Mouse (Mus musculus): ENCODE results near the gene Coq8b.
A peak's percentile ranks its signal among the peaks of the same experiment; 100 is the strongest.

Coq8b gene

DNA sequence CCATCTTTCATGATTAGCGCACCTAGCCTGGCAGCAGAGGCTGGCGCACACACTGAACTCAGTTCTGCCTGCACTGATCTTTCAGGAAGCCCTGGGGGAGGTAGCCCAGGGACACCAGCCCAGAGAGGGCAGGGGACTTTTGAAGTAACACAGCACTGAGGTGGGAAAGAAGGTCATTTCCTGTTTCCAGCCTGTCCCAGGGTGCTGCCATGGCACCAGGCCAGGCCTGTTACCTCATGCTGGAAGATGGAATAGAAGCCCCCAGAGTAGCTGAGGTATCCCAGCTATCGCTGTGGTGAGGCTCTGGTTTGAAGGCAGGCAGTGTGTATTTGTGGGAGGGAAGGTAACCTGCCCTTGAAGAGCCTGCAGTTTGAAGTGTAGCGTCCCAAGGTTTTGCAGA, 42.1 kb downstream of the Coq8b start:
- no peak for DNase-seq

DNA sequence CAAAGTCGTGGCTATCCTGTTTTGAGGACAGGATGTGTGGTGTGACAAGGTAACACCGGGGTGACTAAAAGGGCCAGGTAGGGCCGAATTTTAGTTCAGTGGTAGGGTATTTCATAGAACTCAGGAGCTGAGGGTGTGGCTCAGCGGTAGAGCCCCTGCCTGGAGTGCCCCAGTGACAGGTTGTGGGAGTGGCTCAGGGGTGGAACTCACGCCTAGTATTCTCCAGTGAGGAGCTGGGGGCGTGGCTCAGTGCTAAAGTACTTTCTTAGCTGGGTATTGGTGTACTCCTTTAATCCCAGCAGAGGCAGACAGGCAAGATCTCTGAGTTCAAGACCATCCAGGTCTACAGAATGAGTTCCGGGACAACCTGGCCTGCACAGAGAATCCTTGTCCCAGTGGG, 43.2 kb downstream of the Coq8b start:
- no peak for DNase-seq

GRCm38 (mm10) chr7:27277191-27277590, 44.4 kb downstream of the Coq8b start:
- DNase-seq: no peak

DNA sequence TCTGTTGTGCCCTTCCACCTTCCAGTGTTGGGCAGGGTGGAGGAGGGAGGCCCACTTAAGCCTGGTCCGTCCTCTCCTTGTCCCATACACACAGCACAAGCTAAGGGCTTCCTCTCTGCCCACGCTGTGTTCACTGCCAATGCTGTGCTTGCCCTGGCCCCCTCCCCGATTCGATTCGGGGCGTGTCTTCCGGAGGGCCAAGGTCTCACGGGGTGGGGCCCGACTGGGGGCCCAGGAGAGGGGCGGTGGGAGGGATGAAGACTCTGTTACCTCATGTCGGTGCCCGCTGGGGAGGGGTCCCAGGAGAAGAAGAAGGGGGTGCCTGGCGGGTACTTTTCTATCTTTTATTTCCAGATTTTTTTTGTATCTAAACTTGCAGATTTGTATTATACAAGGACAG, 48.9 kb downstream of the Coq8b start:
- DNase-seq: no peak

DNA sequence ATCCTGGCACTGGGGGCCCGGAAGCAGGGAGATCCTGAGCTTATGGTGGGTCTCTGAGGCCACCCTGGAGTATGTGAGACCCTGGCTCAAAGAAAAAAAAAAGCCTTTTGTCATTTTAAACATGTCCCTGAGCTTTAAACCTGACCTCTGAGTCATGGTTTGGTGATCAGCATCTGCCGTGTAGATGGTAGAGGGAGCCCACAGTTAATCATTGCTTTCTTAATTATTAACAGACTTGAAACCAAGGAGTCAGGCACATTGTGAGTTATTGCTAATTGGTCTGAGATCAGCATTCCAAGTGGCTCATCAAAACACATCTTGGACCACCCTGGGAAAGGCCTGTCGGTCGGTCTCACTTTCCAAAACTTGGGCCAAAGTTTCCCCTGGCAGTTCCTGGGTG, 49.4 kb downstream of the Coq8b start:
- peak; percentile 61 for DNase-seq

DNA sequence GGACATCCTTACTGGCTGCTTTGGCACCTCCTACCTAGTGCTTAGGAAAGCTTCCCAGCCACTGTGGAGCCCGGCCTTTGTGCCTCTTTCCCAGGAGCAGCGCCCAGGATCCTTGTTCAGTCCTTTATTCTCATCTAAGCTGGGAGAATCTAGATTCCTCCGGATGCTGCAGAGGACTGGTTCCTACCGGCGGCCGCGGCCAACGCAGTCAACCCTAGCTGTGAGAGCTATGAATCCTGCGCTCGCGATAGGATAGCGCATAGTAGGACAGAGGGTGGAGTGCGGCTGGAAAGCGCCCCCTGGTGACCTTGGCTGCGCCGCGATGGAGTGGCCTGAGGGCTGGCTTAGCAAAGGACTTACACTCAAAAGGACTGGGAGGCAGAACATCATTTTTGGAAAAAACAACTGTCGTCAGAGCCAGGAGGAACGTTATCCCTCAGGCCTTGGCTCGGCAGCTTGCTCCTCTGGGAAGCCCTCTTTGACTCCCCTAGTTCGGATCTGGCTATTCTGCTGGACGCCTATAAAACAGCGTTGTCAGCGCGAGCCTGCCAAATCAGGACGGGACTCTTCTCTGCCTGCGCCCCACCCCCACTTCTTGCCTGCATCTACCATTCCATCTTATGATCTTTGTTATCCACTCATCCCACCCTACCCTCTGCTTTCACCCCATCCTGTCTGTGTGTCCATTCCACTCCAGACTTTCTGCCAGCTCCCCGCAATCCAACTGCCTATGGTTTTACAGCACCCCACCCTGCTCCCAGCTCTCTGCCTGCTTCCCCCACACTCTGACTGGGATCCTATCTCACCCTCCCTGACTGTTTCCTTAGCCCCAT, 52.3 kb downstream of the Coq8b start:
- DNase-seq: peak; percentile 15

- peak; percentile 80 for DNase-seq
Measured at GRCm38 (mm10) chr7:27285698-27286066, 52.9 kb downstream of the Coq8b start.

- DNase-seq: no peak
Measured at GRCm38 (mm10) chr7:27288732-27289131, 55.9 kb downstream of the Coq8b start.

DNA sequence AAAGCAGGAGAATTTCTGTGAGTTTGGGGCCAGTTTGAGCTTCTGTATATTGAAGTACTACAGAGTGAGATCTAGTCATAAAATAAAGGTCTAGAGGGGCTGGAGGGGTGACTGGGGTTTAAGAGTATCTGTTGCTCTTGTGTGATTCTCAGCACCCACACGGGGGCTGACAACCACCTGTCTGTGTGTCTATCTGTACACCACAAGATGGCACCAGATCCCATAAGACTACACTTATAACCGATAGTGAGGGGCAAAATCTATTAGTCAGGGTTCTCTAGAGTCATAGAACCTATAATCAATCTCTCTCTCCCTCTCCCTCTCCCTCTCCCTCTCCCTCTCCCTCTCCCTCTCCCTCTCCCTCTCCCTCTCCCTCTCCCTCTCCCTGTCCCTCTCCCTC, 57.7 kb downstream of the Coq8b start:
- no peak for DNase-seq

DNA sequence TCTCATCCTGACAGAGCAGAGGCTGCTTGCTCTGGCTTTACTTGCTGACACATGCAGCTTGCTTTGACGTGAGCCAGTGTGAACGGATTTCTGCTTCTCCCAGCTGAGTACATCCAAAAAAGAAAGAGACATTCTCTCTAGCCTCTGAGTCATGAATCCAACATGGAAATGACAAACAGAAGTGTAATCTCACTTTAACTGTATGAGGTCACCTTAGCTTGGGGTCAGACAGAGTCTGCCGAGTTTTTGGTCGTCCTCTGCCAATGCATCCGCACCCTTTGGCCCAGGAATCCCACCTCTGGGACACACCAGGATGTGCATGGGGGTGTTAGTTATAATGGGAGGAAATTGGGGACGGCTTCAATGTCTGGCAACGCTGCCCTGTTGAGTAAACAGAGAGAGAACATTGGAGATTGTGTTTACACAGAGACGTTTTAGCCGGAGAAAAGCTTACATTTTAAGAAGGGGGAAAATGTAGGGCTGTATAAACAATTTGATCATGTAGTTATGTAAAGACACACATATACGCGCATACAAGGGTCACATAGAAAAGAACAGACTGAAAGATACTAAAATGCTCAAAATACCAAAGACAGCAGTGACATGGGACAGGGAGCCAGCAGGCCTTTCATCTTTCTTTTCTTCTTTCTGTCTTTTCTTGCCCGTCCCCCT, 59.1 kb downstream of the Coq8b start:
- DNase-seq: peak; percentile 45

- no peak for DNase-seq
Measured at GRCm38 (mm10) chr7:27295956-27296355, 63.1 kb downstream of the Coq8b start.

DNA sequence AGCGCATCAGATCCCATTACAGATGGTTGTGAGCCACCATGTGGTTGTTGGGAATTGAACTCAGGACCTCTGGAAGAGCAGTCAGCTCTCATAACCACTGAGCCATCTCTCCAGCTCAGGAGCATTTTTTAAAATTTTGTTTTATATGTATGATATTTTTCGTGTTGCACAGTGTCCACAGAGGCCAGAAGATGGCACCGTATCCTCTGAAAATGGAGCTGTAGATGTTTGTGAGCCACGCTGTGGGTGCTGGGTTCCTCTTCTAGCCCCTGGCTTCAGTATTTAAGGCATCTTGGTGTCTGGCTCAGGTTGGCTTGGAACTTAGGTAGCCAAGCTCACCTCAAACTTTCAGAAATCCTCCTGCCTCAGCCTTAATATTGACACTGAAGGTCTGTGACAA, 63.7 kb downstream of the Coq8b start:
- no peak for DNase-seq

- DNase-seq: no peak
Measured at GRCm38 (mm10) chr7:27298033-27298610, 65.3 kb downstream of the Coq8b start.

- DNase-seq: no peak
Measured at GRCm38 (mm10) chr7:27298816-27299215, 66.0 kb downstream of the Coq8b start.

GRCm38 (mm10) chr7:27300351-27300750, 67.5 kb downstream of the Coq8b start:
- no peak for DNase-seq

DNA sequence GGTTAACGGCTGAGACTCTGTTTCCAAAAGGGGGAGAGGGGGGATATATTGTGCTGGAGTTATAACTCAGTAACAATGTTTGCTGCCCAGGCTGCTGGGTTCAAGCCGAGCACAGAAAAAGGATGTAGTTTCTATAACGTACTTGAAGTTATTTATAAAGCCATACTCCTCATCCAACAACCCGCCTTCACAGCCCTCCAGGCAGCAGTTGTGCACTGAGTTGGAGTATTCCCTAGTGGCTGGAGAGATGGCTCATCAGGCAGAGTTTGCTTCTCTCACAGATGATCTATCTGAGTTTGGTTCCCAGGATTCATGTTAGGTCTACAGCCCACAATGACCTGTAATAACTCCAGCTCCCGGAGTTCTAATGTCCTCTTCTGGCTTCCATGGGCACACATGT, 68.0 kb downstream of the Coq8b start:
- DNase-seq: no peak

DNA sequence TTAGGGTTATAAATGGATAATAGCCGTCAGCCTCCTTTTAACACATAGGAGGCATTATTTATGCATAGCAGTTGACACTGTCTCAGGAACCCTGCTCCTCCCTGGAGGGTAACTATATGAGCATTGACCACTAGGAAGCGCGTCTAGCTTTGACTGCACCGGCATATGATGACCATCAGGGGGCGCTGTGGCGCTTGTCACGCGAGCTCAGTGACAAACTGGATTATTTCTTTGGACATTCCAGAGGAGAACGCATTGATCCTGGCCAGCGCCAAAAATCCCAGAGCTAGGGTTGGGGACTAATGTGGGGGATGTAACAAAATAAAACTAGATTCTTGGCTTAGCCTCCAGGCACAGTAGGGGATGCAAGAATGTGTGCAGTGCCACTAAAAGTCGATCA, 69.3 kb downstream of the Coq8b start:
- peak; percentile 74 for DNase-seq

DNA sequence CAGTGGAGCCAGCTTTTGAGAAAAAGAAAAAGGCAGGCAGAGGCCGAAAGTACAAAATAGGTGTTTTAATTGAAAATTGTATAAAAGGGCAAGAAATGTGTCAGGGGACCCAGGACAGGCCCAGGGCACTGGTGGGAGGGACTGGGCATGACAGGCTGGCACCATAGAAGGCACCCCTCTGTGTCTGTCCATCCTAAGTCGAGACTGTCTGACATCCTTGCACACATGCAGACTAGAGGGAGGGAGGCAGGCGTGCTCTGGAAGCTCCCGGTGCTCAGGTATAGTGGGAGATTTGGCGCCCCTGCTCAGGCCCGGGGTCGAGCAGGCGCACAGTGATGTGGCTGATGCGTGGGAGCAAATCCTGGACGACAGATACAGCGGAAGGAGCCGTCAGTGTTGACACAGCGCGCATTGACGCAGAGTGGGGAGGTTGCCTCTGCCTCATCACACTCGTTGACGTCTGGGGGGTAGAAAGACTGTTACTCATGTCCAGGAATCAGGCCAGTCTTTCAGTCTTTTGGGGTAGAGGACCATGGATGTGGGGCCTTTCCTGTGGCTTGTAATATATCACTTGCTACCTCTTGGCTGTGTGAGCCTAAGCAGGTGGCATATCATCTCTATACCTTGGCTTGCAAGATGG, 72.4 kb downstream of the Coq8b start:
- no peak for DNase-seq

DNA sequence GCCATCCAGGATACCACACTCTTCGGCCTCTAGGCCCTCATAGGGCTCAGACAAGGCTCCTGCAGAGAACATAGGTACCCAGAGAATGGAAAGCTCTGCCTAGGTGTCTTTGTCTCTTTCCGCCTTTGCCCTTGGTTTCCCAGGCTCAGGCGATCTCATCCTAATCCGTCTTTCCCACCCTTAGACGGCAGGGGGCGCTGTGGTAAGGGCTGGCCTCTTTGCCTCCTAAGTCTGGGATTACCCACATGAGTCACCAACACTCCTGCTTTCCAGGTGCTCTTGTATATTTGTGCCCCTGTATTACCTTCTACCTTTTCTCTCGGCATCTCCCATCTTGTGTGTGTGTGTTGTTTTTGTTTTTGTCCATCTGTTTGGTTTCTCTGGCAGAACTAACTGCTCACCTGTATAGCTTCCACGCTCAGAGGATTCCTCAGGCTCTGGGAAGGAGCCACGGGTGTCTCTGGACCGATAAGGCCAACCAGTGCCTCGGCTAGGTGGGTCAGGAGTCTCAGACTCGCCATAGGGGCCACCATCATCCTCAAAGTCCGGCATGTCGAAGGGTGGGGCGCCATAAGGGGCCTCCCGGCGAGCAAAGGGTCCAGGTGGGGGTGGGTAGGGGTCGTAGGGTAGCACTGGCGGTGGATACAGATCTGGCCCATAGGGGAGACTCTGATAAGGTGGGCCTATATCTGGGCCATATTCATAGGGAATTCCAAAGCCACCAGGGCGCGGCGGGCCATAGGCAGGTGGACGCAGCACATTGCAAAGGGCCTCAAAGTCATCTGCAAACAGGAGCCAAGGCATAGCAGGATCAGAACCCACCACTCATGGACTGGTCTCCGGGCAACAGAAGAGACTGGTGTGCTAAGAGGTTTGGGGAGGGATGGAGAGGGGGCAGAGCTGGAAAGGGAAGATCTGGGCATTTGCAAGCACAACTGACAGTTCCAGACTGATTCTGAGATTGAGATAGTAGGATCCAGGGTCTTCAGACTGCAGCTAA, 73.6 kb downstream of the Coq8b start:
- DNase-seq: no peak

- DNase-seq: no peak
Measured at GRCm38 (mm10) chr7:27307551-27307950, 74.7 kb downstream of the Coq8b start.

Data from kidney, adult 9 months (tissue).